Mouse (Mus musculus) G1E (cell line): ENCODE data around the gene Shank2.

Experiments used
- CTCF ChIP-seq: IDR thresholded peaks from 2 replicates; pipeline ENCODE4 v1.5.1; 2012; ENCODE audit warnings: low read depth, low read length, inconsistent platforms, mixed read lengths
- GATA1 ChIP-seq: IDR thresholded peaks from 2 replicates; pipeline ENCODE4 v1.6.1; 2012; ENCODE audit warnings: borderline replicate concordance, low read length, inconsistent platforms, mixed read lengths
- GATA2 ChIP-seq: IDR thresholded peaks from 2 replicates; pipeline ENCODE4 v1.6.1; 2012; ENCODE audit warnings: low read depth, low read length, inconsistent platforms, borderline replicate concordance
- POLR2AphosphoS5 ChIP-seq: IDR thresholded peaks from 2 replicates; pipeline ENCODE4 v1.6.1; 2012; ENCODE audit warnings: low read depth, low read length, inconsistent platforms; ENCODE audit not compliant: insufficient replicate concordance
- TAL1 ChIP-seq: conservative IDR thresholded peaks from 2 replicates; pipeline ENCODE4 v1.6.1; 2012; ENCODE audit warnings: low read depth, low read length, inconsistent platforms, mixed read lengths

DNA sequence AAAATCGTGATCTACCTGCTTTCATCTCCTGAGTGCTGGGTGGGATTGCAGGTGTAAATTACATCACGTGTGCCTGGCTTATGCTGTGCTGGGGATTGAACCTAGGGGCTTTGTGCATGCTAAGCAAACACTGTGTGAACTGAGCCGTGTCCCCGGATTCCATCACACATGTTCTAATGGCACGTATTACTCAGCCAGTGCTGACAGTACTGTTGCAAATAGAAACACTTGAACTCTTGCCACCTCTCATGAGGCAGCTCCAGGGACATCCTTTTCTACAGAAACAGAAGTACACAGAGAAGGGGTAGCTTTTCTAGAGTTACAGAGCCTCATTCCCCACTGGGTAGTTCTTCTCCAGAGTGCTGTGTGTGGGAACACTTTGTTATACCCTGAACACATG, 168.5 kb downstream of the Shank2 start:
- TF ChIP-seq CTCF (no peak), GATA1 (no peak), POLR2AphosphoS5 (no peak), TAL1 (no peak), GATA2 (no peak)
